Mouse (Mus musculus) forelimb bud, embryonic 11.5 days (tissue): ENCODE results near the gene Mrpl22.
A peak's percentile ranks its signal among the peaks of the same experiment; 100 is the strongest.
"Not testable (repeated sequence)": the region's sequence is repeated elsewhere in the genome, so short reads cannot be mapped to it uniquely, and the experiment has no call there.

Experiments used
- DNase-seq: peaks from one replicate; pipeline ENCODE4 v3.0.0-alpha.2; 2012; ENCODE audit warnings: low read depth, low spot score

The Mrpl22 gene

GRCm38 (mm10) chr11:58225655-58226054 is 54.2 kb downstream of the Mrpl22 start:
- DNase-seq = peak; percentile 78

DNA sequence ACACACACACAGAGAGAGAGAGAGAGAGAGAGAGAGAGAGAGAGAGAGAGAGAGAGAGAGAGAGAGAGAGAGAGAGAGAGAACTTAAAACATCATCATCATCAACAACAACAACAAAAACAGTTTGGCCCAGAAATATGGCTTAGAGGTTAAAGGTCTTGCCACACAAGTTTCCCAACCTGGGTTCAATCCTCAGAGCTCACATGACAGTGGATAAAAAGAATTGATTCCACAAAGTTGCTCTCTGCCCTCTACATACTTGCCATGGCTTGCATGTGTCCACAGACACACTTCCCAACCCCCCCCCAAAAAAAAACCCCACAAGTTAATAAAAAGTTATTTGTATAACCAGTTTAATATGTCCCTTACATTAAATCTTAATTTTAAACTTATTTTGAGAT is 55.0 kb downstream of the Mrpl22 start:
- no peak for DNase-seq

- not testable (repeated sequence) for DNase-seq
Observed at GRCm38 (mm10) chr11:58228021-58228420, 56.6 kb downstream of the Mrpl22 start.
